Mouse (Mus musculus): ENCODE data around the gene Lrrc23. TPM values are rescaled to one million over a fixed set of nuclear protein-coding genes. Genes with fewer than 3 reads are reported as not detected.

Lrrc23 gene
- polyA plus RNA-seq, 1 experiment: 0.13 TPM

DNA sequence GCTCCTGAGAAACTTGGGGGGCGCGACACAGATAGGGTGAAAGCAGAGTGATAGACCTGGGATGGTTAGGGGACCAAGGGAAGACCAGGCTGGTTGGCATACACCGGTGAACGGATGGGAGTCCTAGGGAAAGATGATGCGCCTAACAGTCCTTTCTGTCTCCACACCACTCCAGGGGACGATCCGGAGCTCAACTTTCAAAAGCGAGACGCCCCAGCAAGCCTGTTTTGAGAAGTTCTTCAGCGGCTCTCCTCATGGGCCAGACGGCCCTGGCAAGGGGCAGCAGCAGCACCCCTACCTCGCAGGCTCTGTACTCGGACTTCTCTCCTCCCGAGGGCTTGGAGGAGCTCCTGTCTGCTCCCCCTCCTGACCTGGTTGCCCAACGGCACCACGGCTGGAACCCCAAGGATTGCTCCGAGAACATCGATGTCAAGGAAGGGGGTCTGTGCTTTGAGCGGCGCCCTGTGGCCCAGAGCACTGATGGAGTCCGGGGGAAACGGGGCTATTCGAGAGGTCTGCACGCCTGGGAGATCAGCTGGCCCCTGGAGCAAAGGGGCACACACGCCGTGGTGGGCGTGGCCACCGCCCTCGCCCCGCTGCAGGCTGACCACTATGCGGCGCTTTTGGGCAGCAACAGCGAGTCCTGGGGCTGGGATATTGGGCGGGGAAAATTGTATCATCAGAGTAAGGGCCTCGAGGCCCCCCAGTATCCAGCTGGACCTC, 29.7 kb upstream of the Lrrc23 start:
- Histone ChIP-seq H3K27me3 (ENCODE audit: control insufficient read depth, insufficient read depth, insufficient read length) (no peaks in the 10 kb centered on the region), H3ac (ENCODE audit: control insufficient read depth, insufficient read length) (peak overlapping the region; percentile 16), H3K4me3 (peak overlapping the region; percentile 81), H3K79me2 (ENCODE audit: control insufficient read depth, insufficient read depth) (peaks cover 29% of the 10 kb centered on the region), H3K4me2 (ENCODE audit: low read depth) (peak overlapping the region; percentile 92), H3K36me3 (ENCODE audit: control insufficient read depth, insufficient read depth) (peaks cover 6% of the 10 kb centered on the region)
- TF ChIP-seq REST (IDR thresholded peaks at IDR 0.05; ENCODE audit: insufficient read depth, insufficient read length) (no peak), POLR2AphosphoS2 (IDR thresholded peaks at IDR 0.05; ENCODE audit: insufficient read length, low read depth) (peak; percentile 85), POLR2A (IDR thresholded peaks at IDR 0.05; ENCODE audit: insufficient read length, low read depth) (peak; percentile 63), USF1 (IDR thresholded peaks at IDR 0.05; ENCODE audit: low read depth) (no peak), TCF12 (IDR thresholded peaks at IDR 0.05; ENCODE audit: insufficient read depth, poor library complexity, severe bottlenecking) (no peak), MYOD1 (IDR thresholded peaks at IDR 0.05; ENCODE audit: control insufficient read depth in 1 of 3, insufficient read length in 2 of 3, low read depth in 2 of 3) (peak in 2 of 3 experiments; percentile 21 to 46), CEBPB (IDR thresholded peaks at IDR 0.05; ENCODE audit: insufficient read depth, poor library complexity, severe bottlenecking) (no peak), MYOG (IDR thresholded peaks at IDR 0.05; ENCODE audit: control insufficient read depth in 1 of 3, insufficient read depth in 1 of 3, insufficient read length in 2 of 3, low read depth in 2 of 3) (peak in 2 of 3 experiments; percentile 30 to 69)

GRCm38 (mm10) chr6:124808358-124809012, 29.0 kb upstream of the Lrrc23 start, which contains the start of gene Spsb2:
Gene Spsb2 (plus strand): TSS chr6:124808661.
- peaks cover 6% of the 10 kb centered on the region for H3K36me3 ChIP-seq (ENCODE audit: control insufficient read depth, insufficient read depth)
- TF ChIP-seq MYOG (IDR thresholded peaks at IDR 0.05; ENCODE audit: control insufficient read depth in 1 of 3, insufficient read depth in 1 of 3, insufficient read length in 2 of 3, low read depth in 2 of 3) (peak in 1 of 3 experiments; percentile 70), REST (IDR thresholded peaks at IDR 0.05; ENCODE audit: insufficient read depth, insufficient read length) (no peak), MYOD1 (IDR thresholded peaks at IDR 0.05; ENCODE audit: control insufficient read depth in 1 of 3, insufficient read length in 2 of 3, low read depth in 2 of 3) (peak; percentile 12 to 59 (median 40)), POLR2AphosphoS2 (IDR thresholded peaks at IDR 0.05; ENCODE audit: insufficient read length, low read depth) (peak; percentile 72), POLR2A (IDR thresholded peaks at IDR 0.05; ENCODE audit: insufficient read length, low read depth) (peak; percentile 59)
- H3K27me3 ChIP-seq (ENCODE audit: control insufficient read depth, insufficient read depth, insufficient read length): no peaks in the 10 kb centered on the region
- H3ac ChIP-seq (ENCODE audit: control insufficient read depth, insufficient read length): peak within 1 kb of the TSS; percentile 16
- peak within 1 kb of the TSS; percentile 92 for H3K4me2 ChIP-seq (ENCODE audit: low read depth)
- H3K4me3 ChIP-seq: peak within 1 kb of the TSS; percentile 81
- H3K79me2 ChIP-seq (ENCODE audit: control insufficient read depth, insufficient read depth): peaks cover 25% of the 10 kb centered on the region

DNA sequence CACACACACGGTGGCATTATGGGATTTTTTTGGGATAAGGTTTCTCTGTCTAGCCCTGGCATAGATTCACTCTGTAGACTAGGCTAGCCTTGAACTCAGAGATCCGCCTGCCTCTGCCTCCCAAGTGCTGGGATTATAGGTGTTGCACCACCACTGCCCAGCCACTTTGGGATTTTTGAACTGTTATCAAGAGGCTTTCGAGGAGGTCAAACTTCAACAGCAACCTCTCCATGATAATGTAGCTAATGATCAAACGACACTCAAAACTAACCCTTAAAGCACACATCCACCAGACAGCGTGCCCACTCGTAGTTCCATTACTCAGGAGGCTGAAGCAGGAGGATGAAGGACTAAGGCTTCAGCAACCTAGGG, 28.4 kb upstream of the Lrrc23 start:
- H3K36me3 ChIP-seq (ENCODE audit: control insufficient read depth, insufficient read depth): peaks cover 6% of the 10 kb centered on the region
- H3K4me2 ChIP-seq (ENCODE audit: low read depth): peak overlapping the region; percentile 92
- peak overlapping the region; percentile 16 for H3ac ChIP-seq (ENCODE audit: control insufficient read depth, insufficient read length)
- TF ChIP-seq POLR2AphosphoS2 (IDR thresholded peaks at IDR 0.05; ENCODE audit: insufficient read length, low read depth): no peak
- peak; percentile 6 for TF ChIP-seq POLR2A (IDR thresholded peaks at IDR 0.05; ENCODE audit: insufficient read length, low read depth)
- peak overlapping the region; percentile 81 for H3K4me3 ChIP-seq
- peaks cover 20% of the 10 kb centered on the region for H3K79me2 ChIP-seq (ENCODE audit: control insufficient read depth, insufficient read depth)
- H3K27me3 ChIP-seq (ENCODE audit: control insufficient read depth, insufficient read depth, insufficient read length): no peaks in the 10 kb centered on the region

- H3K27me3 ChIP-seq (ENCODE audit: control insufficient read depth, insufficient read depth, insufficient read length): no peaks in the 10 kb centered on the region
- peak overlapping the region; percentile 92 for H3K4me2 ChIP-seq (ENCODE audit: low read depth)
- H3ac ChIP-seq (ENCODE audit: control insufficient read depth, insufficient read length): no peak overlapping the region
- H3K36me3 ChIP-seq (ENCODE audit: control insufficient read depth, insufficient read depth): peaks cover 6% of the 10 kb centered on the region
- H3K4me3 ChIP-seq: no peak overlapping the region
- H3K79me2 ChIP-seq (ENCODE audit: control insufficient read depth, insufficient read depth): peaks cover 14% of the 10 kb centered on the region
- TF ChIP-seq CEBPB (IDR thresholded peaks at IDR 0.05; ENCODE audit: insufficient read depth, poor library complexity, severe bottlenecking): no peak; the same call in 1 of the 2 replicates
- TF ChIP-seq USF1 (IDR thresholded peaks at IDR 0.05; ENCODE audit: low read depth): no peak
- TF ChIP-seq REST (IDR thresholded peaks at IDR 0.05; ENCODE audit: insufficient read depth, insufficient read length): no peak
- no peak for TF ChIP-seq SRF (IDR thresholded peaks at IDR 0.05; ENCODE audit: control insufficient read depth, insufficient read length, low read depth)
- no peak for TF ChIP-seq TCF12 (IDR thresholded peaks at IDR 0.05; ENCODE audit: insufficient read depth, poor library complexity, severe bottlenecking)
- no peak for TF ChIP-seq MYOD1 (IDR thresholded peaks at IDR 0.05; ENCODE audit: control insufficient read depth in 1 of 3, insufficient read length in 2 of 3, low read depth in 2 of 3)
- no peak for TF ChIP-seq POLR2A (IDR thresholded peaks at IDR 0.05; ENCODE audit: insufficient read length, low read depth)
- TF ChIP-seq MAX (IDR thresholded peaks at IDR 0.05; ENCODE audit: low read depth): no peak
- TF ChIP-seq POLR2AphosphoS2 (IDR thresholded peaks at IDR 0.05; ENCODE audit: insufficient read length, low read depth): no peak
- TF ChIP-seq E2F4 (IDR thresholded peaks at IDR 0.05; ENCODE audit: insufficient read depth): no peak
- no peak for TF ChIP-seq TCF3 (IDR thresholded peaks at IDR 0.05; ENCODE audit: insufficient read length, low read depth)
- no peak for TF ChIP-seq MYOG (IDR thresholded peaks at IDR 0.05; ENCODE audit: control insufficient read depth in 1 of 3, insufficient read depth in 1 of 3, insufficient read length in 2 of 3, low read depth in 2 of 3)
Measured at GRCm38 (mm10) chr6:124807366-124807765, 27.8 kb upstream of the Lrrc23 start.

All from myocyte (in vitro differentiated cells).